Mouse (Mus musculus): ENCODE measurements at regions not wholly inside any gene's neighbourhood (a gene's known extent, or its start where the extent isn't known, plus 50 kb on each side); places are given as distances from the start of the nearest gene placed in this dataset.
"Not testable (repeated sequence)": the region's sequence is repeated elsewhere in the genome, so short reads cannot be mapped to it uniquely, and the experiment has no call there.

- Histone ChIP-seq H3K79me2 (ENCODE audit: inconsistent target) (no peaks in the 10 kb centered on the region), H3K36me3 (ENCODE audit: inconsistent target) (no peaks in the 10 kb centered on the region), H3K4me3 (ENCODE audit: inconsistent target) (no peak overlapping the region), H3K27ac (no peak overlapping the region)
- 70% methylated on average over 6 of the region's 6 CpGs for whole genome bisulfite sequencing (ENCODE audit: missing documents)
Observed at GRCm38 (mm10) chr1:14109190-14109482, 1984.0 kb downstream of the 4930444P10Rik start.

GRCm38 (mm10) chr1:14108450-14109189, 1984.5 kb downstream of the 4930444P10Rik start:
- 78% methylated on average over 7 of the region's 7 CpGs for WGBS (ENCODE audit: missing documents)

DNA sequence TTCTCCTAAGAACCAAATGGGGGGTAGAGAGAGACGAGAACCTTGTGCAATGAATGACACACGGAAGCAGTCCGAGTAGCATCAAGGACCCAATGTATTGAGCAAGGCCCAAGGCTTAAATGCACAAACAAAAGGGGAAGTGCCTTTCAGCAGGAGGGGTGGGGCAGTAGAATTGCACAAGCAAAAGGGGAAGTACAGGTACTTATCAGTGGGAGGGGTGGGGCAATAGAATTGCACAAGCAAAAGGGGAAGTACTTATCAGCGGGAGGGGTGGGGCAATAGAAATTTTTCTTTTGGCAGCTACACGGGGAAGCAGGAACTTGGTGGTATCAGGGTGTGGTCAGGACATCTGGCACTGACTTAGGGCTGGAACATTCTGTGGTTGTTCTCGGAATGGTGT, 1987.6 kb downstream of the 4930444P10Rik start:
- not testable (repeated sequence) for H3K36me3 ChIP-seq (ENCODE audit: inconsistent target); H3K27ac ChIP-seq; H3K79me2 ChIP-seq (ENCODE audit: inconsistent target); H3K4me3 ChIP-seq (ENCODE audit: inconsistent target)
- 87% methylated on average over 4 of the region's 6 CpGs for WGBS (ENCODE audit: missing documents)

More at GRCm38 (mm10) chr1:14108450-14109189, 1984.5 kb downstream of the 4930444P10Rik start:
- Histone ChIP-seq H3K4me3 (ENCODE audit: inconsistent target) (no peak overlapping the region), H3K36me3 (ENCODE audit: inconsistent target) (no peaks in the 10 kb centered on the region), H3K27ac (no peak overlapping the region), H3K79me2 (ENCODE audit: inconsistent target) (no peaks in the 10 kb centered on the region)

DNA sequence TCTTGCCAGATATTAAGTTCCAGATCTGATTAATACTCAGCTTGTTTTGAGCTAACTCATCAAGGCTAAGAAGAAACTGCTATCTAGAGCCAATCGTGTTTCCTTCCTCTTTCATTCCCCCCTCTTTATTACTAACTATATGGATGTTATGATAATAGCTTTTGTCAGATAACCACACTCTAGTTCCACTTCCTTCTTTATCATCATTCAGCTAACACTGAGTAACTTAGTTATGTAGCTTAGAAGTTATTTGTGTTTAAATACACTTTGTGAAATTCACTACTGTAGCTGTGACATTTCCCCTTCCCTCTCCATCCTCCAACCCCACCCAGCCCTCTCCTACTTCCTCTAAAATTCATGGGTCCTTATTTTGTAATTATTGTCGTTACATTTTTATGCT, 1988.6 kb downstream of the 4930444P10Rik start:
- no peak overlapping the region for H3K4me3 ChIP-seq (ENCODE audit: inconsistent target)
- no peaks in the 10 kb centered on the region for H3K36me3 ChIP-seq (ENCODE audit: inconsistent target)
- no peaks in the 10 kb centered on the region for H3K79me2 ChIP-seq (ENCODE audit: inconsistent target)
- WGBS (ENCODE audit: missing documents) = 7% methylated on average over 2 of the region's 2 CpGs
- peak overlapping the region; percentile 8; the same call in 1 of the 2 replicates for H3K27ac ChIP-seq

GRCm38 (mm10) chr1:14099031-14099430, 1994.1 kb downstream of the 4930444P10Rik start:
- WGBS (ENCODE audit: missing documents) = 92% methylated on average over 5 of the region's 5 CpGs
- H3K36me3 ChIP-seq (ENCODE audit: inconsistent target) = no peaks in the 10 kb centered on the region
- H3K27ac ChIP-seq = no peak overlapping the region
- no peaks in the 10 kb centered on the region for H3K79me2 ChIP-seq (ENCODE audit: inconsistent target)
- no peak overlapping the region for H3K4me3 ChIP-seq (ENCODE audit: inconsistent target)

DNA sequence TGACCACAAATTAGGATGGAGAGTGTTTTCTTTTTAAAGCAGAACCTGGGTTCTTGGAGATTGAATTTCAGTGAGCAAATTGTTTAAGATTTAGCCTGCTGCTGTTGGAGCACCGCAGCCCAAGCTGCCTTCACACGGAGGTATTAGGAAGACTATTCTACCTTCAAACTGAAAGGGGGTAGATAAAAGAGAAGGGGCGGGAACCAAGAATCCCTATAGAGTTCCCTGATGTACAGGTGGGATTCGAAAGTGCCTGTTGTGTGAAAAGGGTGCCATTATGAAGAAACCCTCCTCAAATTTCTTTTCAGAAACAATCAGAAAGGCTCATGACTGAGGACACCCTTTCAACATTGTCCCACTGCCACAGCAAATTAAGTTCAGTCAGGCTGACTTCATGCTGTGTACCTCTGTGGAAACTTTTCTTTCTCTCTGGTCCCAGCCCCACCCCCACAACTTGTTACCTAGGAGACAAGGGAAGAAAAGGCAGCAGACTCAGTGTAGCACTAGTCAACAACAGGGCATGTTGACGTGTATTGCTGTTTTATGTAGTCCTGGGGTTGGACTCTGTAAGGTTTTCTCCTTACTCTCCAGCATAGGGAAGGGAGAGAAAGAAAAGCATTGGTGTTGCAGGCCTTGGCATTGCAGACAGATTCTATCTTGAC, 1995.4 kb downstream of the 4930444P10Rik start:
- H3K27ac ChIP-seq = no peak overlapping the region
- 90% methylated on average over 5 of the region's 5 CpGs for WGBS (ENCODE audit: missing documents)
- H3K79me2 ChIP-seq (ENCODE audit: inconsistent target) = no peaks in the 10 kb centered on the region
- no peaks in the 10 kb centered on the region for H3K36me3 ChIP-seq (ENCODE audit: inconsistent target)
- H3K4me3 ChIP-seq (ENCODE audit: inconsistent target) = no peak overlapping the region

DNA sequence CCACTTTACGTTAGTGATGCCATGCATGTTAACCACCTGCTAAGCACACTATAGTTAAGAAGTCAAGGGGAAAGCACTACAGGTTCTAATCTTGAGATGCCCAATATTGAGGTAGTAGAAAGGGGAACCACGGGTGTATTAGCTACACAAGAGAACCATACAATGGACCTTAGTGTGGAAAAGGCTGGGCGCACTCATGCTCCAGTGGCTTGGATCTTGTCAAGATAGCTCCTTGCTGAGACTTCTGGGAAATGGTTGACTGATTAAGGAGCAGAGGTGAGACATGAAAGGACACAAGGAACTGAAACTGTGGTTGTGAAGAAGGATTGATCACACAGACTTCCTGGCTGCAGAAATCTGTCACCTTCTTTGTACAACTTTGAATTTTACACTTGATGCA, 2028.3 kb downstream of the 4930444P10Rik start:
- Histone ChIP-seq H3K27ac (no peak overlapping the region), H3K4me3 (ENCODE audit: inconsistent target) (no peak overlapping the region), H3K36me3 (ENCODE audit: inconsistent target) (no peaks in the 10 kb centered on the region), H3K79me2 (ENCODE audit: inconsistent target) (no peaks in the 10 kb centered on the region)
- WGBS (ENCODE audit: missing documents) = 94% methylated on average over 3 of the region's 3 CpGs

DNA sequence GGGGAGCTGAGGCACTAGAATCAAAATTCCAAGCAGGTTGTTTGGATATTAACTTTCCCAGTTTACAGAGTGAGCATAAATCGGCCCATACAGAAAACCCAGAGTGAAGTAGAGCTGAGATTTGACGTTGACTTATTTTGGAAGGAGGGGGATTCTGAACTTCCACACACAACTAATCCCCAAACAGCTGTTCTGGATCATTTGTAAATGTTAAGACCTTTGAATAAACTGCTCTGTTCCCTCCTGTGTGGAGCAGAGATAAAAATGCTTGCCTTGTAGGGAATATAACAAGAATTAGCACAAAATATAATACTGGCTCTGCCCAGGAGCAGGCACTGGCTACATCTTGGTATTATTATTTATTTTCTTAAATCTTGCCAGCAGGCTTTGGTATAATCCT, 2057.0 kb downstream of the 4930444P10Rik start:
- Histone ChIP-seq H3K4me3 (ENCODE audit: inconsistent target) (no peak overlapping the region), H3K27ac (no peak overlapping the region), H3K36me3 (ENCODE audit: inconsistent target) (no peaks in the 10 kb centered on the region), H3K79me2 (ENCODE audit: inconsistent target) (no peaks in the 10 kb centered on the region)
- WGBS (ENCODE audit: missing documents) = 80% methylated on average over 2 of the region's 2 CpGs

- 95% methylated on average over 9 of the region's 9 CpGs for WGBS (ENCODE audit: missing documents)
Observed at GRCm38 (mm10) chr1:14011484-14011883, 2081.6 kb downstream of the 4930444P10Rik start.

GRCm38 (mm10) chr1:14010789-14011188, 2082.3 kb downstream of the 4930444P10Rik start:
- H3K27ac ChIP-seq = no peak overlapping the region
- H3K4me3 ChIP-seq (ENCODE audit: inconsistent target) = no peak overlapping the region
- WGBS (ENCODE audit: missing documents) = 93% methylated on average over 3 of the region's 3 CpGs
- H3K79me2 ChIP-seq (ENCODE audit: inconsistent target) = no peaks in the 10 kb centered on the region
- no peaks in the 10 kb centered on the region for H3K36me3 ChIP-seq (ENCODE audit: inconsistent target)

More at GRCm38 (mm10) chr1:14011484-14011883, 2081.6 kb downstream of the 4930444P10Rik start:
- H3K27ac ChIP-seq = no peak overlapping the region
- H3K79me2 ChIP-seq (ENCODE audit: inconsistent target) = no peaks in the 10 kb centered on the region
- no peaks in the 10 kb centered on the region for H3K36me3 ChIP-seq (ENCODE audit: inconsistent target)
- H3K4me3 ChIP-seq (ENCODE audit: inconsistent target) = no peak overlapping the region

DNA sequence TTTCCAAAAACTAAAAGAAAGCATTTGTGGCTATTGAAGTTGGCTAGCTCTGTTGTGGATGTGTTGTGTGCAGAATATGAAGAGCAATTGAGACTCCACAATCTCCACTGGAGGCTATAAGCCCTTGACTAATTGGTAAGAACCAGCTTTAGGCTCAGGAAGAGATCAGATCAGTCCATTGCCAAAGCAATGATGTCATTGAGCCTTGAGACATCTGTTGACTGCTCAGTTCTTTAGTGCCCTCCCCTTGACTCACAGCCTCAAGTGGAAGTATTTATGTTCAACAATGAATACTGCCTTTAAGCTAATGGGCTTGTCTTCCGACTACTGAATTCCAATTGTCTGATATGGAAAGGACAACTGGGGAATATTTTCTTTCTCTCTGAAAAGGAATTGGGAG, 2090.6 kb downstream of the 4930444P10Rik start:
- Histone ChIP-seq H3K27ac (no peak overlapping the region), H3K79me2 (ENCODE audit: inconsistent target) (no peaks in the 10 kb centered on the region), H3K36me3 (ENCODE audit: inconsistent target) (no peaks in the 10 kb centered on the region), H3K4me3 (ENCODE audit: inconsistent target) (no peak overlapping the region)
- WGBS (ENCODE audit: missing documents) = 100% methylated on average over 1 of the region's 1 CpGs

DNA sequence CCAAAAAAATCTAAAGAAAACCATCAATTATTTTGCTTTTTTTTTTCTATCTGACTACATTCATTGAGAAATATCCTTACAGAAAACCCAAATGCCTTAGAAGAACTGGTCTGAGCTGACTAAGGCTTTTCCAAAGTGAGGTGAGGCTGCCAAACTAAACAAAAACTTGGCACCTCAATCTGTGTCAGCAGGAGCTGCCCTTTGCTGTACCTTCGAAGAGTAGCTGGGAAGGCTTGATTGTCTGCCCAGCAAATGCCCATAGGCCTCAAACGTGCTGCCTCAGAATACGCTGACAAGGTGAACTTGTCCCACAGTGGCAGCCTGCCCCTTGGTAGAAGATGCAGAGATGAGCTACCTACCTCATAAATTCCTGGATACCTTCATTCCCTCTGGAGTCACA, 2091.7 kb downstream of the 4930444P10Rik start:
- WGBS (ENCODE audit: missing documents) = 77% methylated on average over 3 of the region's 3 CpGs
- Histone ChIP-seq H3K36me3 (ENCODE audit: inconsistent target) (no peaks in the 10 kb centered on the region), H3K79me2 (ENCODE audit: inconsistent target) (no peaks in the 10 kb centered on the region), H3K4me3 (ENCODE audit: inconsistent target) (no peak overlapping the region), H3K27ac (no peak overlapping the region)

DNA sequence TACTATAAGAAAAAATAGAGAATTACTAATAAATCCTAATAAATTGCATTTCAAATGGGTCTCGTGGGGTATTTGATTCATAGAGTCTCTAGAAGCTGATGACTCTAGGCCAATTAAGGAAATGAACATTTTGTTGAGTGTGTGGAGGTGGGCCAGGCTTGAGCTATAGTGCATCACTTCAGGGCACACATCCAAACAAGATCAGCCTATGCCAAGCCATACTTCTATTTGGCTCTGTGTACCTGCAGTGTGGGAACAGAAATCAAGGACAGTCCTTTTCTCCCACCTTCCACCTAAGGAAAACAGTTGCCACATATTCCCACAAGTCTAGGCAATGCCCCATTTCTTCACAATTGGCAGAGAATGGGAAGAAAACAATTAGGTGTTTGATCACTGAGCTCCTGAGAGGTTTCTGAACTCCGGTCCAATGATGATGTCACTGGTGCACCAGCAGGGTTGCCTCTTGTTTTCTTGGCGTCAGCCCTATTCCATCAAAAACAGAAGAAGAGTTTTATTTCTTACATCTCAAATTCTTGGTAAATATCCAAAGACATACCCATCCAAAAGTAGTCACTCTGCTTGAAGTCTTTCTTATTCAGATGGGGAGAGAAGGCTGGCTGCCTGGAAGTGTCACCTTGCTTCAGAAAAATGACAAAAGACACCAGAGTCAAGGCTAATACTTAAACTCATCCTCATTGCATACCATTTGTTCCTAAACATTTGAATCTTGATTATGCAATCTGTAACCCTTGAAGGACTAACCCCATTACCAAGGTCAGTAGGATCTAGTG, 2092.3 kb downstream of the 4930444P10Rik start:
- Histone ChIP-seq H3K36me3 (ENCODE audit: inconsistent target) (no peaks in the 10 kb centered on the region), H3K27ac (no peak overlapping the region), H3K4me3 (ENCODE audit: inconsistent target) (no peak overlapping the region), H3K79me2 (ENCODE audit: inconsistent target) (no peaks in the 10 kb centered on the region)
- 97% methylated on average over 3 of the region's 3 CpGs for WGBS (ENCODE audit: missing documents)

- H3K79me2 ChIP-seq (ENCODE audit: inconsistent target) = no peaks in the 10 kb centered on the region
- H3K27ac ChIP-seq = no peak overlapping the region
- no peaks in the 10 kb centered on the region for H3K36me3 ChIP-seq (ENCODE audit: inconsistent target)
- 97% methylated on average over 7 of the region's 11 CpGs for WGBS (ENCODE audit: missing documents)
- H3K4me3 ChIP-seq (ENCODE audit: inconsistent target) = no peak overlapping the region
Observed at GRCm38 (mm10) chr1:13998178-13998708, 2094.9 kb downstream of the 4930444P10Rik start.

Measured in macrophage (primary cell).